Mouse (Mus musculus): ENCODE data around the gene Dgcr2.

DNA sequence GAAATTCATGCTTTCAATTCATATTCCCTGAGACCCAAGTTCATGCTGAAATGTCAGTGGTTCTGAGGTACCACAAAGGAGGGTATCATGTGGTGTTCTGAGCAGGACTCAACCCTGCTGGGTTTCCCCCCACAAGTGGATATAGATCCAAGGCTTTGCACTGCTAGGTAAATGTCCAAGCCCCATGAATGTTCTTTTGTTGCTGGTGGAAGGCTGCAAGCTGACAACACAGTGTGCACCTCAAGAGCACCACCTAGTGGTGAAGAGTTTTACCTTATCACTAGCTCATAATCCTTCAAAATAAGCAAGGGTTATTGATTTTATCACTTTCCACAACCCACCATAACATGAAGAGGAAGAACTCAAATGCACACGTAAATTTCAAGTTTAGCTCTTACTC, 49.4 kb downstream of the Dgcr2 start:
- TF ChIP-seq FLI1 (IDR thresholded peaks at IDR 0.05; ENCODE audit: low read length): no peak
- no peak for TF ChIP-seq GATA1 (IDR thresholded peaks at IDR 0.05; ENCODE audit: borderline replicate concordance, low read length)
